Mouse (Mus musculus) heart, embryonic 16.5 days (tissue): ENCODE results near the gene Ppp1r16b. TPM values are rescaled to one million over a fixed set of nuclear protein-coding genes. Genes with fewer than 3 reads are reported as not detected.

Experiments
- ATAC-seq: fragments of 200-750 bp; cut with Nextera tagmentation; replicated peaks from 2 replicates; pipeline ENCODE4 v1.8.0; 2017; ENCODE audit warnings: moderate number of reproducible peaks; ENCODE audit not compliant: insufficient read depth, low FRiP score; ENCODE audit errors: extremely low read depth
- H3K27ac ChIP-seq: fragments of 300-500 bp; sonication (generic); 2 replicates; pipeline ENCODE4 v1.5.1; 2014; ENCODE audit warnings: mild to moderate bottlenecking, low read length, control low read depth, moderate library complexity
- H3K27me3 ChIP-seq: fragments of 300-500 bp; sonication (generic); 2 replicates; pipeline ENCODE4 v1.6.1; 2014; ENCODE audit warnings: low read length, mixed read lengths; ENCODE audit not compliant: control insufficient read depth, insufficient read depth
- H3K36me3 ChIP-seq: fragments of 300-500 bp; sonication (generic); 2 replicates; pipeline ENCODE4 v1.6.1; 2014; ENCODE audit not compliant: control insufficient read depth, insufficient read depth
- H3K4me1 ChIP-seq: fragments of 300-500 bp; sonication (generic); 2 replicates; pipeline ENCODE4 v1.6.1; 2014; ENCODE audit warnings: low read length, mixed read lengths; ENCODE audit not compliant: control insufficient read depth, insufficient read depth
- H3K4me2 ChIP-seq: fragments of 300-500 bp; sonication (generic); 2 replicates; pipeline ENCODE4 v1.6.1; 2014; ENCODE audit warnings: low read depth, mild to moderate bottlenecking, control low read depth, low read length
- H3K4me3 ChIP-seq: fragments of 300-500 bp; sonication (generic); 2 replicates; pipeline ENCODE4 v1.5.1; 2014; ENCODE audit warnings: mild to moderate bottlenecking, control low read depth, low read length
- H3K9ac ChIP-seq: fragments of 300-500 bp; sonication (generic); 2 replicates; pipeline ENCODE4 v1.6.1; 2014; ENCODE audit warnings: low read length, control low read depth
- H3K9me3 ChIP-seq: fragments of 300-500 bp; sonication (generic); replicated peaks from 2 replicates; pipeline ENCODE4 v1.6.1; 2016; ENCODE audit warnings: low read length; ENCODE audit not compliant: control insufficient read depth
- WGBS: fragments of 180-500 bp; shearing (Covaris S2); extraction: QIAGEN DNeasy Blood & Tissue Kit; methylation state at CpG from one replicate; pipeline ENCODE4 v1.1.7; 2014; 5-methylcytosine and 5-hydroxymethylcytosine counted together
- polyA plus RNA-seq: library from polyadenylated mRNA; unstranded; fragments of >200 nt; fragmentation: Nextera tagmentation; extraction: Ambion mirVana; gene quantifications from 2 replicates; pipeline ENCODE4 v1.2.1, GENCODE M21; 2015

The Ppp1r16b gene
- polyA plus RNA-seq, 1 experiment from 2014 or later: 8.2 TPM

DNA sequence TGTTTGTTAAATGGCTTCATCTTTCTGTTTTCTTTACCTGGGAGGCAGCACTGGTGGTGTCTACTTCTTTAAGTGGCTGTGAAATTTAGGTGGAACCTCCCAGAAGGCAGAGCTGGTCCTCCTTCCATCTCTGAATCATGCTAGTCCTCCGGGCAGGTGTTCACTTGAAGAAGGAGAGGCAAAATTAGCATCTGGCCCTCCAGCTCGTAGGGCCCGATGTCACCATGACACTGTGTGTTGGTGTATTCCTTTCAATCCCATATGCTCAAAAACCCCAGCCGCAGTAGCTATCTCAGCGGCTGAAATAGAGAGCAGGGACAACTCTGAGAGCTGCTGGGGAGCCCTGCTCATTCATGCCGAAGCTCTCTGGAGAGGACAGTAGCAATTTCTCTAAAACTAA, 27.0 kb downstream of the Ppp1r16b start:
- peaks cover 16% of the 10 kb centered on the region for H3K4me1 ChIP-seq
- H3K4me3 ChIP-seq: no peak overlapping the region
- no peak overlapping the region for H3K4me2 ChIP-seq
- no peaks in the 10 kb centered on the region for H3K36me3 ChIP-seq
- H3K27me3 ChIP-seq: no peaks in the 10 kb centered on the region
- no peak for ATAC-seq
- H3K27ac ChIP-seq: no peak overlapping the region
- WGBS: 78% methylated on average over 6 of the region's 6 CpGs
- no peaks in the 10 kb centered on the region for H3K9me3 ChIP-seq
- H3K9ac ChIP-seq: no peak overlapping the region

DNA sequence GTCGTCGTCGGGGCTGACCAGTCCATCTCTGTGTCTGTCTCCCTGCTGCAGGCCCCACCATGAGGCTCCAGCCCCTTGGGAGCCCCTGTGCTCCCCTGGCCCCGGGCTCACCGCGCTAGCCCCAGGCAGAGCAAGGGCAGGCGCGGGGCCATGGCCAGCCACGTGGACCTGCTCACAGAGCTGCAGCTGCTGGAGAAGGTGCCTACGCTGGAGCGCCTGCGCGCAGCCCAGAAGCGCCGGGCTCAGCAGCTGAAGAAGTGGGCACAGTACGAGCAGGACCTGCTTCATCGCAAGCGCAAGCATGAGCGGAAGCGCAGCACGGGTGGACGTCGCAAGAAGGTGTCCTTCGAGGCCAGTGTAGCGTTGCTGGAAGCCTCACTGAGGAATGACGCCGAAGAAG, 30.6 kb downstream of the Ppp1r16b start:
- Histone ChIP-seq H3K4me3 (no peak overlapping the region), H3K36me3 (no peaks in the 10 kb centered on the region), H3K4me1 (no peaks in the 10 kb centered on the region), H3K27me3 (no peaks in the 10 kb centered on the region), H3K4me2 (no peak overlapping the region), H3K9ac (no peak overlapping the region), H3K27ac (no peak overlapping the region), H3K9me3 (no peaks in the 10 kb centered on the region)
- no peak for ATAC-seq
- WGBS: 81% methylated on average over 27 of the region's 27 CpGs

DNA sequence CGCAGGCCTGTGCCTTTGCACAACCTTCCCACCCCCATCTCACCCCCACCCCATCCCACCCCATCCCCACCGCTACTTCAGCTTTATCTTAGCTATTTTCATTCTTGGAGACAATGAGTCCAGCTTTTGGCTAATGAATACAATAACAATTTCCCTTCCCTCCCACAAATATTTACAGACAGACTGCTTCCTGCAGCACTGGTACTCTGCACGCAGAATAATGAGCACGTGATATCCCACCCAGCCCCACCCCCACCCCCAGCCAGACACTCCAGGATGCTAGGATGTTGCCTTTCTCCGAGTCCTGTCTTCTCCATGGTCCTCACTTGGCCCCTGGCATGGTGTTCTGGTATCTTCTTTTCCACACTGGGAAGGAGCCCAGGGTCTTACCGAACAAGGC, 31.3 kb downstream of the Ppp1r16b start:
- 74% methylated on average over 6 of the region's 6 CpGs for WGBS
- Histone ChIP-seq H3K9me3 (no peaks in the 10 kb centered on the region), H3K27me3 (no peaks in the 10 kb centered on the region), H3K36me3 (no peaks in the 10 kb centered on the region), H3K4me1 (no peaks in the 10 kb centered on the region), H3K9ac (no peak overlapping the region), H3K4me2 (no peak overlapping the region), H3K4me3 (no peak overlapping the region), H3K27ac (no peak overlapping the region)
- no peak for ATAC-seq

DNA sequence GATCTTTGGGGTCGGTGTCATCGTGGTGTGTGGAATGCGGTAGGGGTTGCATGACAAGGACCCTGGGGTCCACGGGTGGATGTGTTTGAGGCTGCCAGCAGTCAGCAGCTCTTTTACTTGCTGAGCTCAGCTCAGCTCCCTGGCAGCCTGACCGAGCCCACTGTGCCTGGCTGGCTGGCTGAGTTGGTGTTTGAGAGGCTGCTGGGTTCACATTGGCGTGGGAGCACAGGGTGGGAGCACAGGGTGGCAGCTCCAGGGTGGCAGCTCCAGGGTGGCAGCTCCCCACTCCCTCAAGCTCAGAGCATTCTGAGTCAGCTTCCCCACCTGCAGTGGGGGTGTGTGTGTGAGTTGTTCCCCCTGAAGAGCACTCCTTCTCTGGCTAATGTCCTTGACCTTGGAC, 34.7 kb downstream of the Ppp1r16b start:
- Histone ChIP-seq H3K36me3 (no peaks in the 10 kb centered on the region), H3K4me1 (no peaks in the 10 kb centered on the region), H3K27ac (no peak overlapping the region), H3K4me3 (no peak overlapping the region), H3K9me3 (no peaks in the 10 kb centered on the region), H3K27me3 (no peaks in the 10 kb centered on the region), H3K4me2 (no peak overlapping the region), H3K9ac (no peak overlapping the region)
- no peak for ATAC-seq
- WGBS: 59% methylated on average over 6 of the region's 6 CpGs

DNA sequence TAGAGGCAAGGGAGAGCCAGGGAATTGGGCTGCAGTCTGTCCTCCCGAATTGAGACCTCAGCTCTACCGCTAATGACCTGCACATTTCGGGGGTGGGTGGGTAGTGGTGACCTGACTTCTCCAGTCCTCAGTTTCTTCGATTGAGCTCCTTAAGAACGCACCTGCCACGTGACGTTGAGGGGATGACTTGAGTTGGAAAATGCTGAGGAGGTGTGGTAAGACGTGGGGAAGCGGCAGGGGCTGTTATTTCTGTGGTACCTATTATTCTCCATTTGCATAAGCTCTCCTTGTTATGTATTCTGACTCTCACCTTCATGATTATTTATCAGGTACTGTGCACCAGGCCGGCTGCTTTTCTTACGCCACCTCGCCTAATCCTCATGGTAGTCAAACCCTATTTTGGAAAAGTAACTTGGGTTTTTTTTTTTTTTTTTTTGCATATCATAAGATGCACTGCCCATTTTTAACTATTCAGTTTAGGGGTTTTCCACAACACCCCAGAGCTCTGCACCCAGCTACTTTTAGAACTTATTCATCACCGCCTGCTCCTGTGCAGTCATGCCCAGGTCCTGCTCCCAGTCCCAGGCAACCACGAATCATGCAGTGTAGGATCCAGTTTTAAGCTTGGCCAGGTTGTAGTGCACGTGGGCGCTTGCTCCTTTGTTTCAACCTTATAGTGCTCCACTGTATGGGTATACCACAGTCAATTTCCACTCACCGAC, 35.5 kb downstream of the Ppp1r16b start:
- no peak for ATAC-seq
- Histone ChIP-seq H3K4me1 (no peaks in the 10 kb centered on the region), H3K36me3 (no peaks in the 10 kb centered on the region), H3K4me2 (no peak overlapping the region), H3K27me3 (no peaks in the 10 kb centered on the region), H3K9me3 (no peaks in the 10 kb centered on the region), H3K9ac (no peak overlapping the region), H3K4me3 (no peak overlapping the region), H3K27ac (no peak overlapping the region)
- WGBS: 85% methylated on average over 17 of the region's 17 CpGs

DNA sequence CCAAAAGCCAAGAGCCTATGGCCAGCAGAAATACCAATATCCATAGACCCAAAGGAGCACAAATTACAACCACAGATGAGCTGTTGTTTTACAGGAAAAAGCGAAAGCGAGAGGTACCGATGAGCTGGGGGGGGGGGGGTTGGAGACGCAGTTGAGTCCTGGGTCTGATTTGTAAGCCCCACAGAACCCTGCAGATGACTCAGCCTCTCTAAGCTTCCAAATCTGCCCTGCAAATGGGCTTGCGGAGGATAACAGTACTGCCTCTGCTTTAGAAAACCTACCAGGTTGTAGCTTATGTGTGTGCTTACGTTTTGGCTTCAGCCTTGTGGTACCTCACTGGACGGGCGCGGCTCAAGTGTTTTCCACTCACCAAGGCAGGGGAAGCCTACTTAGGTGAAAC, 36.3 kb downstream of the Ppp1r16b start:
- H3K27ac ChIP-seq: peak overlapping the region; percentile 66
- no peak overlapping the region for H3K4me3 ChIP-seq
- no peaks in the 10 kb centered on the region for H3K4me1 ChIP-seq
- WGBS: 81% methylated on average over 9 of the region's 9 CpGs
- no peak overlapping the region for H3K9ac ChIP-seq
- ATAC-seq: no peak
- H3K9me3 ChIP-seq: no peaks in the 10 kb centered on the region
- no peaks in the 10 kb centered on the region for H3K27me3 ChIP-seq
- no peak overlapping the region for H3K4me2 ChIP-seq
- H3K36me3 ChIP-seq: no peaks in the 10 kb centered on the region

DNA sequence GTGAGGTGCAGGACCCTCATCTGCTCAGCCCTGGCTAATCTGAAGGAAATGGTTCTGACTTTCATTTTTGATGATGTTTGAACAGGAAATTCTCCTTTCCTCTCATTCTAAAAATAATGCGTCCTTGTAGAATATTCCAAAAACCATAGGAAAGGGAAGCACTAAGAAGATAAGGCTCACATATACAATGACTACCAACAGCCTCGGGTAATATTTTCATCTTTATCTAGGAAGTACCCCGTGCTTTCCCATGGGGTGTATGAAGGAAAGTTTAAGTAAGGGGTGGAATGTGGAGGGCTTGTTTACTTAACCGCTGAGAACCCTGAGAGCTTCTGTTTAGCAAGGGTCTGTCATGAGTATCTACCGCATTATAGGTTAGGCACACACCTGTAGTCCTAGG, 37.0 kb downstream of the Ppp1r16b start:
- H3K36me3 ChIP-seq: no peaks in the 10 kb centered on the region
- peak; percentile 29; the same call in 1 of the 2 replicates for ATAC-seq
- no peaks in the 10 kb centered on the region for H3K27me3 ChIP-seq
- H3K9ac ChIP-seq: no peak overlapping the region
- H3K9me3 ChIP-seq: no peaks in the 10 kb centered on the region
- no peak overlapping the region for H3K4me3 ChIP-seq
- 48% methylated on average over 5 of the region's 5 CpGs for WGBS
- H3K4me2 ChIP-seq: no peak overlapping the region
- peak overlapping the region; percentile 66 for H3K27ac ChIP-seq
- no peaks in the 10 kb centered on the region for H3K4me1 ChIP-seq

DNA sequence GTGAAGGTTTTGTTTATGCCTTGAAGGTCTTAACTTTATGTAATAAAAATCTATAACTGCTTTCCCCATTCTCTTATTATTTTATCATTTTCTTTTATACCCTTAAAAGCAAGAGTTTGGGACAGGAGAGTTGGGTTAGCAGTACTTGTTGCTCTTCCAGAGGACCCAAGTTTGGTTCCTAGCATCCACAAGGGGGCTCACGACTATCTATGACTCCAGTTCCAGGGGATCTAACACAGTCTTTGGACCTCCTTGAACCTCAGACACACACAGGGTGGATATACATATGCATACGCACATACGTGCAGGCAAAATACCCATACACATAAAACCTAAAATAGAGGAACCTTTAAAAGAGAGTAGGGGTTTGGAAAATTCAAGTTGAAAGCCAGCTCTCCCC, 39.5 kb downstream of the Ppp1r16b start:
- Histone ChIP-seq H3K27ac (no peak overlapping the region), H3K9ac (no peak overlapping the region), H3K4me3 (no peak overlapping the region), H3K9me3 (no peaks in the 10 kb centered on the region), H3K36me3 (no peaks in the 10 kb centered on the region), H3K4me1 (no peaks in the 10 kb centered on the region), H3K27me3 (no peaks in the 10 kb centered on the region), H3K4me2 (no peak overlapping the region)
- WGBS: 62% methylated on average over 3 of the region's 3 CpGs
- no peak for ATAC-seq

DNA sequence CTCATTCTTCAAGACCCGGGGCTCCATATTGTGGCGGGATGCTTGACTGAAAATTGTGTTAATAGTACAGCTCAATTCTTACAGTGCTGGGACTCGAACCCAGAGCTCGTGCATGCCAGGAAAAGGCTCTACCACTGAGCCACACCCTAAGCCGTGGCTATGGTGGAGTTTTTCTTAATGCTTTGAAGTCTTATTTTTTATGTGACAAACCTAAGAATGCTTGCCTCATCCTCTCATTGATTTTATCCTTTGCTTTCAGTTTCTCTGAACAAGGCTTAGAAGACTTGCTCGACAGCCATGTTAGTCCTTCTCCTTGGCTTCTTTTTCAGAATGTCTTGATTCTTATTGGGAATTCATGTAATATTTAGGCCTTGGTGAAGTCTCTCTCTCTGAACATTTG, 40.3 kb downstream of the Ppp1r16b start:
- no peaks in the 10 kb centered on the region for H3K9me3 ChIP-seq
- H3K4me1 ChIP-seq: no peaks in the 10 kb centered on the region
- 80% methylated on average over 6 of the region's 6 CpGs for WGBS
- no peak overlapping the region for H3K27ac ChIP-seq
- H3K27me3 ChIP-seq: no peaks in the 10 kb centered on the region
- ATAC-seq: no peak
- no peak overlapping the region for H3K4me3 ChIP-seq
- H3K9ac ChIP-seq: no peak overlapping the region
- no peaks in the 10 kb centered on the region for H3K36me3 ChIP-seq
- no peak overlapping the region for H3K4me2 ChIP-seq
